Mouse (Mus musculus): Measurements from ENCODE around the gene Umps.

- no peak for TF ChIP-seq POLR2A (IDR thresholded peaks at IDR 0.05; ENCODE audit: low read depth, low read length)
- no peak for TF ChIP-seq CTCF (IDR thresholded peaks at IDR 0.05; ENCODE audit: extremely low read depth, insufficient read length, insufficient replicate concordance, low read depth, low read length)
These were observed 37.3 kb upstream of the Umps start for GRCm38 (mm10) chr16:34004128-34004578.

Measured in small intestine, adult 2 months (tissue).